Mouse (Mus musculus): ENCODE data around the gene Pnma1. TPM values are rescaled to one million over a fixed set of nuclear protein-coding genes. Genes with fewer than 3 reads are reported as not detected.

The Pnma1 gene
- 3.0 and 3.7 TPM in 2 replicates for polyA plus RNA-seq (2012; rRNA removed)

DNA sequence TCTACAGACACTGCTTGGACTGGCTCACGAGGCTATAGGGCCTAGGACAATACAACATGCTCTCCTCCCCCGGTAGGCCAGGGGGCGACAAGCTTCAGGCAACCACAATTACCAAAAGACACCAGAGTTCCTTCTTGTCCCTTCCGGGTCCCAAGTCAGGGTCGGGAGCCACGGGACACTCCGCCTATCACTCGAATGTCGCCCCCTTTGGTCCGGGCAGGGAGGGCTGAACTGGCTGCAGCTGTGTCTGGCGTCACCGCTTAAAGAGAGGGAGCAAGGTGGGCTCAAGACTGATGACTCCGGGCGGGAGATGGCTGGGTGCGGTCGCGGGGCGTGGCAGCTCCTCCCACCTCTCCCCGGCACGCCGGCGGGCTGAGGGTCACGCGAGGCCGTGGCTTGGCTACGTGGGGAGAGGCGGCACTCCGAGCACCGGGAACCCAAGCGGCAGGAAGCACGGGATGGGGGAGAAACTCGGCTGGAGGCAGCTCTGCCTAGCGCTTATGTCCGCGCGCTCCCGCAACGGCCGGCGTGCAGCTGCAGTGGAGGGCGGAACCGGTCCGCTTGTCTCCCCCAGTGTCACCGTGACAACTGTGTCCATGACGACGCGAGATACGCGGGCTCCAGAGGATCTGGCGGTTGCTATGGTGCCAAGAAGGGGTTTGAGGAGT, at the start of gene Pnma1:
TSS of gene Pnma1 (minus strand) at position 536 of the 668 bp plus-strand sequence.
- H3K27ac ChIP-seq (ENCODE audit: insufficient read depth, low read length) = peak within 1 kb of the TSS; percentile 57

DNA sequence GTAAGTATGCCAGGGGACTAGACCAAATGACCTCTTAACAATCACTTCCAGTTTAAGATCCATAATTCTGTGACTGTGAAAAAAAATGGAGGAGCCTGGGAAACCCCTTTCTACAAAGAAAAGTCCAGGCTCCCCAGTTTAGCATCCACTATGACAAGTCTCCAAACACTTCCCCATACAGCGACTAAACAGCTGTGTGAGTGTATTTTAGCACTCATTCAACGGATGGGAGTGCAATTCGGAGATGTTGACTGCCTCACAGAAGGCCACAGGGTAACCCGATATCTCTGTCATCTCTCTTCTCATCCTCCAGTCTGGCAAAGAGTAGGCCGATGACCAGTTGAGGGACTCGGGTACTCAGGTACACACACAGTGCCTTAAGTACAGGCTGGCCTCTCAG, 46.9 kb upstream of the Pnma1 start:
- no peak for TF ChIP-seq CTCF (IDR thresholded peaks at IDR 0.05; ENCODE audit: extremely low read depth, insufficient read depth, low read length)
- no peak for TF ChIP-seq POLR2A (IDR thresholded peaks at IDR 0.05; ENCODE audit: extremely low read depth, insufficient read depth, low read length)
- Histone ChIP-seq H3K27ac (ENCODE audit: insufficient read depth, low read length) (no peak overlapping the region), H3K4me3 (ENCODE audit: insufficient read depth, low read length) (no peak overlapping the region), H3K4me1 (ENCODE audit: control insufficient read depth, insufficient read depth, low read length) (peaks cover 3% of the 10 kb centered on the region; the same call in 1 of the 2 replicates)

More for the DNA sequence above, at the start of gene Pnma1:
- TF ChIP-seq CTCF (IDR thresholded peaks at IDR 0.05; ENCODE audit: extremely low read depth, insufficient read depth, low read length) = 0 out of 2 replicates have a peak, but pooled peaks have one; percentile 6
- TF ChIP-seq POLR2A (IDR thresholded peaks at IDR 0.05; ENCODE audit: extremely low read depth, insufficient read depth, low read length) = peak; percentile 35; the same call in 1 of the 2 replicates
- H3K4me1 ChIP-seq (ENCODE audit: control insufficient read depth, insufficient read depth, low read length) = no peaks in the 10 kb centered on the region; the same call in 1 of the 2 replicates
- H3K4me3 ChIP-seq (ENCODE audit: insufficient read depth, low read length) = peak within 1 kb of the TSS; percentile 65

DNA sequence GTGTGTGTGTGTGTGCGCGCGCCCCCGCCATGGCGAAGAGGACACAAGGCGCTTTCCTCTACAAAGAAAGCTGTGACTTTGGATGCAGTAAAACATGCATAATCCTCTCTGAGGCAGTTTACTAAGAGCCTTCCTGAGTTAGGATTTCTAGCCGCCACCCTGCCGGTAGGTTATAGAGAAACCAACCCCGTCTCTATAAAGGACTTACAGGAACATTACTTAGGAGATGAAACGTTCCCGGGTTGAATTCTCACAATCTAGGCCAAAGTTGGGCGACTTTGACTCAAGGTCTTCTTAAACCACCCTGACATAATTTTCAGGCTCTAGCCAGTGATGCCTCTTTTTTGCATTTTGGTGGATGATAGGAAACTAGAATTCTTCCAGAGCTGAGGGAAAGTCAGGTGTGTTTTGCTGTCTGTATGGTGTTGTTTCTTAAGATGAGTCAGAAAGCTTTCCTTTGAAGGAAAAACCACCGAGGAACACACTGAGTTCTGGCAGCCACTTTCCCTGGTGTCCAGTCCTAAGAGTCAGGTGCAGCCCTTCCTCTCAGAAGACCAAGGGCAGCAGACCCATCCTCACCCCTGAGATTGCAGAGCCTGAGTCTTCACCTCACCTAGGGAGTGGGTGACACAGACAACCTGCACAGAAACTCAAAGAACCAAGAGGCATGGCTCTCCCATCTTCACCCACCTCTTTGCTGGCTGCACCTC, 46.3 kb upstream of the Pnma1 start:
- no peak overlapping the region for H3K27ac ChIP-seq (ENCODE audit: insufficient read depth, low read length)
- H3K4me3 ChIP-seq (ENCODE audit: insufficient read depth, low read length) = peak overlapping the region; percentile 42; the same call in 1 of the 2 replicates
- TF ChIP-seq CTCF (IDR thresholded peaks at IDR 0.05; ENCODE audit: extremely low read depth, insufficient read depth, low read length) (no peak), POLR2A (IDR thresholded peaks at IDR 0.05; ENCODE audit: extremely low read depth, insufficient read depth, low read length) (no peak)
- peaks cover 4% of the 10 kb centered on the region; the same call in 1 of the 2 replicates for H3K4me1 ChIP-seq (ENCODE audit: control insufficient read depth, insufficient read depth, low read length)

DNA sequence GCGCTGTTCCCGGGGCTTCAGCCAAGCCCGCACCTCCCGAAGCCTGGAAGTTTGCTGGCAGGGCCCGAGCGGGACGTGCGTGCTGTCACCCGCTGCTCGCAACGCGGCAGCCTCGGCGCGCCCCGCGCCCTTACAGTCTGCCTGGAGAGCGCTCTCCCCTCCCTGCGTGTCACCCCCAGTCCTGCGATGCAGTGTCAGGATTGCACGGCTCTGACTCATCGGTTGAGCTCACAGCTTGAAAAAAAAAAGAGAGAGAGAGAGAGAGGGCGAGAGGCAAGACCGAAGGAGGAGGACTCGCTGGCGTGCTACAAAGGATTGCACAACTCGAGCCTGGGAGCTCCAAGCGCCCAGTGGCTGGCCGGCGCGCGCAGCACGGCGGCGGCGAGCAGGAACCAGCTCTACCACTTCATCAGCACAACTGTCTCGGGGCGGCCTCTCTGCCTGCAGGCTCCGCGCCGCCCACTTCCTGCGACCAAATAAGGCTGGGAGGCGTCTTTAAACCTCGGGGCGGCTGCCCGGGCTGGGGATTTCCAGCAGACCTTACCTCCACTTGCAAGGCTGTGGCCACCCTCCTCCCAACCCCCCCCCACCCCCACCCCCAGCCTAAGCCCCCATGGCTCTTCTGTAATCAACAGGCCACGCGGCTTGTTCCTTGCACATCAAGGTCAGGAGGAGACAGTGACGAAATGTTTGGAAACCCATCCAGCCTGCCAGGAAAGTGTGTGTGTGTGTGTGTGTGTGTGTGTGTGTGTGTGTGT, 45.5 kb upstream of the Pnma1 start:
- H3K4me1 ChIP-seq (ENCODE audit: control insufficient read depth, insufficient read depth, low read length) = peaks cover 6% of the 10 kb centered on the region; the same call in 1 of the 2 replicates
- peak overlapping the region; percentile 42 for H3K4me3 ChIP-seq (ENCODE audit: insufficient read depth, low read length)
- TF ChIP-seq POLR2A (IDR thresholded peaks at IDR 0.05; ENCODE audit: extremely low read depth, insufficient read depth, low read length) (peak; percentile 83), CTCF (IDR thresholded peaks at IDR 0.05; ENCODE audit: extremely low read depth, insufficient read depth, low read length) (no peak)
- peak overlapping the region; percentile 66 for H3K27ac ChIP-seq (ENCODE audit: insufficient read depth, low read length)

DNA sequence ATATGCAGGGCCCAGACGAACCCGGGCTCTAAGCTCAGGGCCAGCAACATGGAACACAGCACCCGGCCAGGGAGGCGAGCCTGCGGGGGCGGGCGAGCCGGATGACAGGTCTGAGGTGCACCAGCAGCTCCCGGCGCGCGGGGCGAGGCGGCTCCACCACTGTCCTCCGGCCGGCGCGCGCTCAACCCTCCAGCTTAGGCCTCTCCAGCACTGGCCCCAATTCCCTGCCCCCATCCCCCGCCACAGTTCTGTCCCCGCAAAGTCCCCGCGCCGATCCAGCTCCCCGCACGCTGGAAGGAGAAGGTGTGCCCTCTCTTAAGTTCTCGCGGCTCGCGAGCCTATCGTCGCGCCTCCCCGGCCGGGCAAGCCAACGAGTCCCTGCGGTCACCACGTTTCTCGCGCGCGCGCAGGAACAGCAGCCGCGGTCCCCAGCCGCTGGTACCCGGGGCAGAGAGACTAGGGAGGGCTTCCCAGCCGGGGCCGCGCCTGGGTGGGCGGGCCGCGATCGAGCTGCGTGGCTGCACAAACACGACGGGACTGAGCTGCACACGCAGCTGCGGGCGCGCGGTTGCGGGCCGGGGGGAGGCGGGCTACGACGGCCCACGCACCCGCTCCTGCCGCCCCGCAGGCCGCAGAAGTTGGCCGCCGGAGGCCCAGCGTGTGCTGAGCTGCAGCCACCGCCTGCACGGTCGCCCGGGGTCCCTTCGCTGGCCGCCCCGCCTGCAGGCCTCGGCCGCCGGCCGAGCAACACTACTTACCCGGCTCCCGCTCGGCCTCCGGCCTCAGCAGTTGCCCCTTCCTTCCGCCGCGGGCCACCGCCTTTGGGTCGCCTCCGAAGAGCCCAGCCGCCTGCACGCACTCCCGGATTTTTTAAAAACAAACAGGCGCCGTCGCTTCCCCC, 44.7 kb upstream of the Pnma1 start:
- Histone ChIP-seq H3K27ac (ENCODE audit: insufficient read depth, low read length) (peak overlapping the region; percentile 66), H3K4me1 (ENCODE audit: control insufficient read depth, insufficient read depth, low read length) (peaks cover 12% of the 10 kb centered on the region), H3K4me3 (ENCODE audit: insufficient read depth, low read length) (peak overlapping the region; percentile 42)
- TF ChIP-seq CTCF (IDR thresholded peaks at IDR 0.05; ENCODE audit: extremely low read depth, insufficient read depth, low read length) (no peak), POLR2A (IDR thresholded peaks at IDR 0.05; ENCODE audit: extremely low read depth, insufficient read depth, low read length) (no peak)

DNA sequence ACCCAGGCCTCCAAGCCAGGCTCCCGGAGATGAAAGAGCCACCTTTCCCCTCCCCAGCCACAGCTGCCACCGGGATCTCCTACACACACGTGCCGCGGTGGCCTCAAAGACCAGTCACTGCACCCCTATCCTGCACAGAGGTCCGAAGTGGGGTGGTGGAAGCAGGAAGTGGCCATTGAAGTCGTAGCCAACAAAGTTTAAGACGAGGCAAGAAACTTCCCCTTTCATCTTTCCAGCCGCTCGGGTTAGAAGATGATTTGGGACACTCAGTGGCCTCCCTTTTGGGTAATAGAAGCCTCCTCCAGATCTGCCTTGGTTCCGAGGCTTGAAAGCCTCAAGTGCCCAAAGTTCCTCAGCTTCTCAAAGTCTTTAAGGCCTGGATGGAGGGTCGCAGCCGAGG, 44.0 kb upstream of the Pnma1 start:
- TF ChIP-seq POLR2A (IDR thresholded peaks at IDR 0.05; ENCODE audit: extremely low read depth, insufficient read depth, low read length) (no peak), CTCF (IDR thresholded peaks at IDR 0.05; ENCODE audit: extremely low read depth, insufficient read depth, low read length) (no peak)
- Histone ChIP-seq H3K27ac (ENCODE audit: insufficient read depth, low read length) (no peak overlapping the region), H3K4me3 (ENCODE audit: insufficient read depth, low read length) (peak overlapping the region; percentile 42), H3K4me1 (ENCODE audit: control insufficient read depth, insufficient read depth, low read length) (peaks cover 17% of the 10 kb centered on the region)

DNA sequence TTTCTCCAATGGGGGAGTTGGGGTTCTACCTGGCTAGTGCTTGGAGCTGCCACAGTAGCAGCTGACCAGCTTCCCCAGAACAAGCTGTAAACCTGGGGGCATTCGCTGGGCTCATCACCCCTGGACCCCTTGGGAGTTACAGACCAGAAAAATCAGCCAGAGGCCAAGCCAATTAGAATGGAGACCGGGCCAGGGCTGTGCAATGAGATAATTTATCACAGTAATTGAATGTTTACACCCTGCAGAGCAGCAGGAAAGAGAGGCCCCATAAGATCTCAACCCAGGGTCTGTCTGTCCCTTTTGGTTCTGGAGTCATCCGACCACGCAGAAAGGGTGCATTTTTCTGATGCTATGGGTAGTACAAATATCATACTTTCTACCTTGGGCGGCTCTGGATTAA, 43.5 kb upstream of the Pnma1 start:
- Histone ChIP-seq H3K27ac (ENCODE audit: insufficient read depth, low read length) (no peak overlapping the region), H3K4me3 (ENCODE audit: insufficient read depth, low read length) (peak overlapping the region; percentile 42; the same call in 1 of the 2 replicates), H3K4me1 (ENCODE audit: control insufficient read depth, insufficient read depth, low read length) (peaks cover 17% of the 10 kb centered on the region)
- TF ChIP-seq CTCF (IDR thresholded peaks at IDR 0.05; ENCODE audit: extremely low read depth, insufficient read depth, low read length) (no peak), POLR2A (IDR thresholded peaks at IDR 0.05; ENCODE audit: extremely low read depth, insufficient read depth, low read length) (no peak)

DNA sequence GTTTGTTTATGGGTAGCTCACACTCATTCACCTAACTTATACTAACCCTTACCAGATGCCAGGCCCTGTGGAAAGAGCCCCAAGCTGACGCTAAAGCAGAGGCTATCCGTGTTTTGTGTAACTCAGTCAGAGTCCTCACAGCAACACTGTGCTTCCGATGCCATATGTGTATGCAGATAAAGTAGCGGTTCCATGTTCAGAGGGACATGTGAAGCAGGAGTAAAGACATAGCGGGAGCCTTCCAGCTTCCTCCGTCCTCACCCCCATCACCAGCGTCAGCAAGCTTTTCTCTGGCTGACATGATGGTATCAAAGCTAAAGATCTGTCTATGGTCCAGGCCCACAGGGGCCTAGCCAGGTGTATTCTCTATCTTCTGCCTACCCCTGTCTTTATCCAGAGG, 42.9 kb upstream of the Pnma1 start:
- Histone ChIP-seq H3K27ac (ENCODE audit: insufficient read depth, low read length) (no peak overlapping the region), H3K4me3 (ENCODE audit: insufficient read depth, low read length) (no peak overlapping the region), H3K4me1 (ENCODE audit: control insufficient read depth, insufficient read depth, low read length) (peaks cover 17% of the 10 kb centered on the region)
- no peak for TF ChIP-seq CTCF (IDR thresholded peaks at IDR 0.05; ENCODE audit: extremely low read depth, insufficient read depth, low read length)
- no peak for TF ChIP-seq POLR2A (IDR thresholded peaks at IDR 0.05; ENCODE audit: extremely low read depth, insufficient read depth, low read length)

Measured in cortical plate, adult 2 months (tissue).